Mouse (Mus musculus) urinary bladder, adult 2 months (tissue): ENCODE data around the gene Fbln2. TPM values are rescaled to one million over a fixed set of nuclear protein-coding genes. Genes with fewer than 3 reads are reported as not detected.

Experiments
- DNase-seq: peaks from one replicate; pipeline ENCODE4 v3.0.0; 2022; ENCODE audit warnings: low spot score
- polyA plus RNA-seq: library from polyadenylated mRNA; depleted of rRNA; stranded (reverse); fragments of >200 nt; gene quantifications from 2 replicates; pipeline ENCODE4 v1.2.3, GENCODE M21; 2012

Fbln2 gene
- polyA plus RNA-seq, 1 experiment: 60.4 TPM

GRCm38 (mm10) chr6:91279477-91279876, 67.2 kb downstream of the Fbln2 start:
- DNase-seq: no peak

DNA sequence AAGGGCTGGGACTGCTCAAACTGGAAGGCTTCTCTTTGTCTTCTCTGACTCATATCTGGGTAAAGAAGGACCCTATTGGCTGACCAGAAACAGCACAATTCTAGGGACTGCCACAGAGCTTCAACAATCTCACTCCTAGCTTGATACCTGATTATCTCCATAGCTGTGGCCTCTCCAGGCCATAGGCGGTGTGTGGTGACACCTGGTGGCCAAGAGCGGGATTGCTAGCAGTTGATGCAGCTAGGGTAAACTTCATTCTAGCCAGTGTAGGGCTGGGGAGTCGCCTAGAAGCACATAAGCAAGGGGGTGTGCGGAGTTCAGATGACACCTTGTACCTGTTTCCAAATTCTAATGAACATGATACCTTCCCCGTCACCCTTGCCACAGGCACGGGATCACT, 69.0 kb downstream of the Fbln2 start:
- DNase-seq: peak; percentile 74

- DNase-seq: no peak
Observed at GRCm38 (mm10) chr6:91281747-91282146, 69.5 kb downstream of the Fbln2 start.

- DNase-seq: no peak
Observed at GRCm38 (mm10) chr6:91283031-91283430, 70.8 kb downstream of the Fbln2 start.

DNA sequence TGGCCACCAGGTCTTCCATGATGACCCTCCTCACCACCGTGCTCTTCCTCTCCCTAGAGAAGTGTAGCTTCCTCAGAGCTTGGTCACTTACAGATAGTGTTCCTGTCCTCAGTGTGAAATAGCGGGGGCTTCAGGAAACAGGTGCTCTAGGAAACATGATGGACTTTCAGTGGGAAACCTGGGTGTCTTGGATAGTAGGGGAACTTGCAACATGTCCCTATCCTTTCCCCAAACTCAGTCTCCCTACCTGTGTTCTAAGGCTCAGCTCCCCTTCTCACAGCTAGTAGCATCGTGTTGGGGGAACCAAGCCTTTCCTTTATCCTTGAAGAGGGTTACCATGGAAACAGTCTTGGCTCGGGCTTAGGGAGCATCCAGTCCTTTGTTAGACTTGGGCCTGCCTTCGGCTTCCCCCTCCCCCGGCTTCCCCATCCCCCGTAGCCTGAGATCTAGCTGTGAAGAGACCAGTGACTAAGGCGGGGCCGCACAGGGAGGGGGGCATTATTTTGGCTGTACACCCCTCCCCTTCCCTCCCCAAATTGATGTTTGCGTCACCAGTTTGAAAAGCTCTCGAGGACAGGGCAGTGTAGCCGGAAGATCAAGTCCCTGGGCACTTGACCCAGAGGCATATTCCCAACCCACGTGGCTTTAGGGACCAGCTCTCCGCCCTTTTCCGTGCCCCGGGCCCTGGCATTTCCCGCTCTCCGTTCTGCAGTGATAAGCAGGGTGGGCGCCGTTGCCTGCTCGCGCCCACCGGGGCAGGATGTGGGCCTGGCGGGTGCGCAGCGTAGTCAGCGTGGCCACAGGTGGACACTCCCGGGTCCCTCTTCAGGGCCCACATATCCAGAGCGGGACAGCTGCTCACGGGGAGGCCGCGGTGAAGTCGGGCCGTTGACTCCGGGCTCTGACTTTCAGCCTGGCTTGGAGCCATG, 72.5 kb downstream of the Fbln2 start:
- DNase-seq: no peak

GRCm38 (mm10) chr6:91285450-91285790, 73.2 kb downstream of the Fbln2 start:
- peak; percentile 58 for DNase-seq

DNA sequence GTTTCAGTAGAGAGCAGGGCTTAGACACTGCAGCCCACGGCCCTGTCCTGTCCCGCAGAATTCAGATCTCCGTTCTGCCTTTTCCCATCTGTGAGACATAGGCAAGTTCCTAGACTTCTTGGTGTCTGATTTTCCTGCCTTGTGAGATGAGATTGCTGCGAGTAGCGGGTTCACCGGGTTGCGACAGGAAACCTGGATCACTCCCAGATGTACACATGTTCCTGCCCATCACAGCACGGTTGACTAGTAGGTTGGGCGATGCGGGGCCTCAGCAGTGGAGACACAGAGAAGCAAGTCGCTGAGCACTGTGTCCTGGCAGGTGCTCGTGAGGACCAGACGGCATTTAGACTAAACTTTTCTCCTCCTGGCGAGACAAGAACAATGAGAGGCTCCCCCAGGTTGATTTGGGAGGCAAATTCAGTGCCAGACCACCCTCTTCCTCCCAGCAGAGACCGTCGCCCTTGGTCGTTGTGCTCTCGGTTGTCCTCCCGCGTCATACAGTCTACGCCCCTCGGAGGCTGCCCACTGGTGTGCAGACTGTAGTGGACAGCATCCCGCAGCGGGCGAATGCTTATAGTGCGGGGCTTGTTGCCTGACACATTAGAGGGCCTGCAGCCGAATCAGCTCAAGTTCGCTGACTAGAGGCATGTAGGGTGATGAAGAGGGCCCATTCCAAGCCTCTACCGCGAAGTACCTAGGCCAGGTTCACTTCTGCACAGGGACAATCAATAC, 73.7 kb downstream of the Fbln2 start:
- DNase-seq: no peak

DNA sequence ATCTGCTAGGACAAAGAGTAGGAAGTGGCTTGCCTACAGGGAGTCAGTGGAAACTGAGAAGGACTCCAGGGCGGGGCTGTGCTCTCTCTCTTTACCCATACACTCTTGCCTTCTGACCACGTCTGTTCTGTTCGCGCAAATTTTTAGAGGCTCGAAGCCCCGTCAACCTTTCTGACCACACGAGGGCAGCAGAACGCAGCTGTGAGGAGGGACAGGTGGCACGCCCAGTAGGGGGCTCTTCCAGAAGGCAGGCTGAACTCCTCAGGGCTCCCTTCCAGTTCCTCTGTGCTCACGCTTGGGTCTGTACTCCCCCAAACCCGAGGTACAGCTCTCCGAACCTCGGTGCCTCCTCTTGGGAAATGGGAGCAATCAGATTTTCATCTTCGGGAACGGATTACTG, 74.4 kb downstream of the Fbln2 start:
- peak; percentile 52 for DNase-seq

GRCm38 (mm10) chr6:91287148-91287547, 74.9 kb downstream of the Fbln2 start:
- DNase-seq: no peak

DNA sequence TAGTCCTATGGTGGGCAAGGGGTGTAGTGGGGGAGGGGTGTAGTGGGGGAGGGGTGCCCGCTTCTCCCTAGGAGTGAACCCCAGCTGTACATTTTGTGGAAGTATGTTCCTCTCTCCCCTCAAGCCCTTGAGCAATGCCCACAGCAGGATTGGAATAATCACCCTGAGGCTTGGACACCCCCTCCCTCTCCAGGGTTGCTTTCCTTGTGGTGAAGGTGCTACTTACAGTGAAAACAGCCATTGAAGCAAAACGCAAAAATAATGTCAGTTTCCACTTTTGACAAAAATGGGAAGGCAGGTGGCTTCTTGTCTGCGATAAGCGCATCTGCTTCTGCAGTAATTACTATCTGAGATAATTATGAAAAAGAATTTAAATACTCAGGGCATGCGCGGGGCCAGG, 75.4 kb downstream of the Fbln2 start:
- DNase-seq: no peak

DNA sequence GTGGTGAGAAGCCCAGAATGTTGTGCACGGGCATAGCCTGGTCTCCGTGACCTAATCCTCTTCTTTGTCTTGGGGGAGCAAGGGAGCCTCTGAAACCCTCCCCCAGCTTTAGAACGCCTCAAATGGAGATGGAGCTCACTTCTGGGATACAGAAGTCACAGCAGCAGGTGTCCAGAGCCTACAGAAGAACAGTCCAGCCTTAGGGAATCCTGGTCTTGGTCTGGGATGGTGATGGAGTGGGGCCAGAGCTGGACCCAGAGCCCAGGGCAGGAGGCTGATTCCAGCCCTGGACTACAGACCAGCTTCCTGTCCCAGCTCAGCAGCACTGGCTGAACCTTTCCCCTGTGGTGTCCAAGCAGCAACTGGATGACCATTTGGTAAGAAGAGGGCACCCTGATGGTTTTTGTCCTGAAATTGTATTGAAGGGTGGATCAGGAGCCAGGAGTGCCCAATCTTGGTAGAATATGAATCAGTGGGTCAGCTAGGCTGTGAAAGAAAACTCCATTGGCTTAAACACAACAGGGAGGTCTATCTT, 76.1 kb downstream of the Fbln2 start:
- DNase-seq: no peak

DNA sequence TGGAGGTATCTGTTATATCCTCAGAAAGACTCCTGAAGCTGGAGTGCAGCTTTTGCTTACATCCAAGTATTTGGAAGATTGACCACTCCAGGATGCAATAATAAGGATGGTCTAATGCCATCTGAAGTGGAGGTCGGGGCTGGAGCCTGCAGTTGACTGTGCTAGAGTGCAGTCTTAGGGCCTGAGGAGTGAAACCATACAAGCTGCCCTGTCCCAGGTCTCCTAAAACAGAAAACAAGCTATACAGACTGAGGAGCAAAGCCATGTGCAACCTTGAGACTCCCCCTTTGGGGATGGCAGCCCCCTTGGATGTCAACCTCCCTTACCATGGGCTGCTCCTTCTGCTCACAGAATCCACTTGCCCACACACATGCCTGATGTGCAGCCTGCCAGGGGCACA, 76.7 kb downstream of the Fbln2 start:
- no peak for DNase-seq

GRCm38 (mm10) chr6:91290937-91291336, 78.7 kb downstream of the Fbln2 start:
- no peak for DNase-seq

- DNase-seq: no peak
Observed at GRCm38 (mm10) chr6:91295431-91295830, 83.2 kb downstream of the Fbln2 start.

DNA sequence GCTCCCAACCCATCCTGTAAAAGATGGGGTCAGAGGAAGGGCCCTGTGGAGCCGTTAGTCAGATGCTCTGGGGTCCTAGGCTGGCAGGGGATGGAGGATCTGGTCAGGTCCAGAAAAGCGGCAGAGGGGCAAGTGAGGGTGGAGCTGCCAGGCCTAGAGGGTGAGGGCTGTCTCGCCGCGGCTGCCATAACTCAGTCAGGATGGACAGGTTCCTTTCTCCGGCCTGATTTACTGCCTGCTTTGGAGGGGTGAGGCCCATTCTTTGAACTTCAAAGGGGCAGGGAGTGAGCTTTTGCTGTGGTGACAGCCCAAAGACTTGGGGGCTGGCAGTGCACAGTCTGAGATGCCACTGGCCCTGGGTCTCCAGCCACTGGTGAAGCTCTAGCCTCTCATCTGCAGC, 86.6 kb downstream of the Fbln2 start:
- DNase-seq: no peak

DNA sequence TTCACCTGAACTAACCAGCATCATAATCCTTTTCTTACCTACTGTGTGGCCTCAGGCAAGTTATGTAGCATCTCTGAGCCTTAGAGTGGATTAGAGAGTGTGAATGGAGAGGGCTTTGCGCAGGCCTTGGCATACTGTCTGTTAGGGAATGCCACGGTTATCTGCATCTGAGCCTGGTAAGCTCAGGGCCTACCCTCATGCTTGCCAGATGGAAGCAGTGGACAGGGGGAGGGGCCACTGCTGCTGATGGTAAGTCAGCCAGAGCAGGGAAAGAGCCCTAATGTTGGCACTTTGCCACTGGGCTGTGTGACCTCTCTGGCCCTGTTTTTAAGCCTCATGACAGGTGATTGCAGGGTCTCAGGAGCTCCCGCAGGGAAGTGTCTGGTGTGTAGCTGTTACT, 87.8 kb downstream of the Fbln2 start:
- DNase-seq: no peak

DNA sequence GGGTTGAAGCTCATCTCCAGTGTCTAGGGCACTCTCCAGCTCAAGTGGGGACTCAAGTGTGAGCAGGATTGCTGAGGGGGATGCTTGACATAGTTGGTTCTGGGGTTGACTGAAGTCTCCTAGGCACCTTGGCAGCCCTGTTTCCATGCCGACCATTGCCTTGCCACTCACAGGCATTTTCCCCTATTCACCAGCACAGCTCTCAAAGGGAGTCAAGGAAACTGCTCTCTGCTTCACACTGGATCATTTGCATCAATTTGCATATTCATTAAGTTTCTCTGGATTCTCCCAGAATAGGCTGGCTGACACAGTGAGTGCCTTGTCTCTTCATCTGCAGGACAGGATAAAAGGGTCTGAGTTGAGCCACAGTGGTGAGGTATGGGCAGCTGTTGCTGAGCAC, 89.6 kb downstream of the Fbln2 start:
- no peak for DNase-seq

DNA sequence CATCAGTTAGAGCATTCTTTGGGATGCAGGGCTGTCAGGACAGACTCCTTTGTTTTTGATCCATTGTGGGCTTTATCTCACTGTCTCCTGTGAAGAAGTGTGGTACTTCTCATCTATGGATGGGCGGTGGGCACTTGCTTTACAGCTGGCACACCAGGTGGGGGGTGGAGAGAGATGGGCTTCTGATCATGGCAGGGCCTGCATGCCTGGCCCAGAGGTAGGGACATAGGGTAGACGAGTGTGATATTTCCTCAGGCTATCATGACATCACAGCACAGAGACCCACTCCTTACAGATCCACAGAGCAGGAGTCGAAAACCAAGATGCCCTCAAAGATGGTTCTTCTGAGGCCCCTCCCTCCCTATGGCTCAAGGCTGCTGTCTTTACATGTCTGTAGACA, 90.1 kb downstream of the Fbln2 start:
- no peak for DNase-seq

DNA sequence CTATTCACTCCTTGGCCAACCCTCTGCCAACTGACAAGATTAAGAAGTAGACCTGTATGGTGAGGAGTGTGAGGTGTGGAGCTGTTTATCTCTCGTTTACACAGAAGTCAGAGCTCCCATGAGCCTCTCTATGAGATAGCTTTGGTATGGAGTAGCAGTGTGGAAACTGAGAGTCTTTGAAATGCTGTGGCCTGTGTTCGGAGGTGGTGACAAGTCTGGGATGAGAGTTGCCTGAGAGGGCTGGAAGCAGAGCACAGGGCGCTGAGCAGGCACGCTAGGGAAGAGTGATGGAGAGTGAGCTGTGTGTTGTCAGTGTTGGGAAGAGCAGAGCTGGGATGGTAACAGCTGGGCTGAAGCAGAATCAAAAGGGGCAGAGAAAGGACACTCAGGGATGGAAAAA, 91.9 kb downstream of the Fbln2 start:
- no peak for DNase-seq

- no peak for DNase-seq
Observed at GRCm38 (mm10) chr6:91307972-91308371, 95.7 kb downstream of the Fbln2 start.

- DNase-seq: no peak
Observed at GRCm38 (mm10) chr6:91311204-91311603, 98.9 kb downstream of the Fbln2 start.

DNA sequence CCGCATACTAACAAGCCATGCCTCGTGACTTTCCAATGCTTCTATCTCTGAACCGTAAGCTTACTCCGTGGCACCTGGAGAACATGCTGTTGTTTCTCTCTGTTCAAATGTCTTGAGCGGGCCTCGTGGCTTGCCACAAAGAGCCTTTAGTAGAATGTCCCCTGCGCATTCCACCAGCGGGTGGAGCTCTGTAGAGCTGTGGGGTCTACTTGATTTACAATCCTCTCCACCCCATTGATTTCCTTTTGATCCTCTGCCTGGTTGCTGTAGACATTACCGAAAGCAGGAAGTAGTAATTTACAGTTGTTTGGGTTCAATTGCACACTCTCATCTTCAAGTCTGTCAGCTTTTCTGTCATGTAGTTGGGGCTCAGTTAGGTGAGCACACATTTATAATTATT, 100.2 kb downstream of the Fbln2 start:
- DNase-seq: no peak
